Mouse (Mus musculus) stomach, embryonic 16.5 days (tissue): ENCODE results near the gene Il1rap. TPM values are rescaled to one million over a fixed set of nuclear protein-coding genes. Genes with fewer than 3 reads are reported as not detected.

Experiments
- ATAC-seq: fragments of 200-750 bp; cut with Nextera tagmentation; 2 replicates; pipeline ENCODE4 v1.8.0; 2017; ENCODE audit warnings: moderate number of reproducible peaks, moderate TSS enrichment; ENCODE audit not compliant: insufficient read depth, low FRiP score
- H3K27ac ChIP-seq: fragments of 300-500 bp; sonication (generic); 2 replicates; pipeline ENCODE4 v1.5.1; 2014; ENCODE audit warnings: low read length
- H3K27me3 ChIP-seq: fragments of 300-500 bp; sonication (generic); 2 replicates; pipeline ENCODE4 v1.6.1; 2014; ENCODE audit warnings: low read length, control low read depth, mixed read lengths; ENCODE audit not compliant: control insufficient read depth, insufficient read depth
- H3K36me3 ChIP-seq: fragments of 300-500 bp; sonication (generic); 2 replicates; pipeline ENCODE4 v1.6.1; 2014; ENCODE audit warnings: low read length; ENCODE audit not compliant: control insufficient read depth, insufficient read depth
- H3K4me1 ChIP-seq: fragments of 300-500 bp; sonication (generic); 2 replicates; pipeline ENCODE4 v1.6.1; 2014; ENCODE audit warnings: low read length, control low read depth, mixed read lengths; ENCODE audit not compliant: control insufficient read depth, insufficient read depth
- H3K4me2 ChIP-seq: fragments of 300-500 bp; sonication (generic); 2 replicates; pipeline ENCODE4 v1.6.1; 2014; ENCODE audit warnings: low read depth, low read length, mixed read lengths
- H3K4me3 ChIP-seq: fragments of 300-500 bp; sonication (generic); replicated peaks from 2 replicates; pipeline ENCODE4 v1.5.1; 2014; ENCODE audit warnings: mild to moderate bottlenecking, low read length
- H3K9ac ChIP-seq: fragments of 300-500 bp; sonication (generic); 2 replicates; pipeline ENCODE4 v1.6.1; 2014; ENCODE audit warnings: low read length
- H3K9me3 ChIP-seq: fragments of 300-500 bp; sonication (generic); replicated peaks from 2 replicates; pipeline ENCODE4 v1.6.1; 2016; ENCODE audit warnings: low read length, control low read depth; ENCODE audit not compliant: control insufficient read depth
- WGBS: fragments of 180-500 bp; shearing (Covaris S2); extraction: QIAGEN DNeasy Blood & Tissue Kit; methylation state at CpG from one replicate; pipeline ENCODE4 v1.1.7; 2014; 5-methylcytosine and 5-hydroxymethylcytosine counted together
- polyA plus RNA-seq: library from polyadenylated mRNA; unstranded; fragments of >200 nt; fragmentation: Nextera tagmentation; extraction: Ambion mirVana; gene quantifications from 2 replicates; pipeline ENCODE4 v1.2.1, GENCODE M21; 2015

The Il1rap gene
- polyA plus RNA-seq, 1 experiment from 2014 or later, result 9.0 TPM

- no peaks in the 10 kb centered on the region for H3K4me1 ChIP-seq
- ATAC-seq, result no peak
- H3K4me3 ChIP-seq, result no peak overlapping the region
- no peaks in the 10 kb centered on the region for H3K9me3 ChIP-seq
- H3K4me2 ChIP-seq, result no peak overlapping the region
- H3K27me3 ChIP-seq, result no peaks in the 10 kb centered on the region
- H3K27ac ChIP-seq, result no peak overlapping the region
- no peaks in the 10 kb centered on the region for H3K36me3 ChIP-seq
- H3K9ac ChIP-seq, result no peak overlapping the region
These were observed 12.0 kb upstream of the Il1rap start for GRCm38 (mm10) chr16:26569387-26569978.

GRCm38 (mm10) chr16:26571836-26572235 lies 9.7 kb upstream of the Il1rap start:
- ATAC-seq, result no peak
- Histone ChIP-seq H3K4me2 (no peak overlapping the region), H3K27me3 (no peaks in the 10 kb centered on the region), H3K27ac (no peak overlapping the region), H3K9me3 (no peaks in the 10 kb centered on the region), H3K9ac (no peak overlapping the region), H3K36me3 (no peaks in the 10 kb centered on the region), H3K4me1 (no peaks in the 10 kb centered on the region), H3K4me3 (no peak overlapping the region)
- 85% methylated on average over 2 of the region's 2 CpGs for WGBS

- H3K4me2 ChIP-seq, result no peak overlapping the region
- no peaks in the 10 kb centered on the region for H3K4me1 ChIP-seq
- ATAC-seq, result no peak
- H3K9me3 ChIP-seq, result no peaks in the 10 kb centered on the region
- WGBS, result 89% methylated on average over 5 of the region's 5 CpGs
- H3K36me3 ChIP-seq, result no peaks in the 10 kb centered on the region
- no peak overlapping the region for H3K4me3 ChIP-seq
- no peak overlapping the region for H3K9ac ChIP-seq
- no peak overlapping the region for H3K27ac ChIP-seq
- H3K27me3 ChIP-seq, result no peaks in the 10 kb centered on the region
These were observed 7.3 kb upstream of the Il1rap start for GRCm38 (mm10) chr16:26574173-26574572.

- H3K4me2 ChIP-seq, result peak overlapping the region; percentile 80
- no peaks in the 10 kb centered on the region for H3K9me3 ChIP-seq
- 0% methylated on average over 16 of the region's 16 CpGs for WGBS
- H3K4me3 ChIP-seq, result peak overlapping the region; percentile 93
- H3K27me3 ChIP-seq, result 0 out of 2 replicates have a peak, but pooled peaks cover 2% of the 10 kb centered on the region
- peak overlapping the region; percentile 69 for H3K27ac ChIP-seq
- peak; percentile 59 for ATAC-seq
- peaks cover 11% of the 10 kb centered on the region for H3K4me1 ChIP-seq
- H3K36me3 ChIP-seq, result no peaks in the 10 kb centered on the region
- peak overlapping the region; percentile 87 for H3K9ac ChIP-seq
These were observed 441 bp downstream of the Il1rap start for GRCm38 (mm10) chr16:26581913-26582376.

GRCm38 (mm10) chr16:26585806-26586205 lies 4.3 kb downstream of the Il1rap start:
- Histone ChIP-seq H3K4me1 (peaks cover 11% of the 10 kb centered on the region), H3K9me3 (no peaks in the 10 kb centered on the region)

GRCm38 (mm10) chr16:26590897-26591570 lies 9.5 kb downstream of the Il1rap start:
- H3K9me3 ChIP-seq, result no peaks in the 10 kb centered on the region
- WGBS, result 61% methylated on average over 4 of the region's 4 CpGs
- H3K36me3 ChIP-seq, result no peaks in the 10 kb centered on the region
- H3K9ac ChIP-seq, result no peak overlapping the region
- H3K4me3 ChIP-seq, result no peak overlapping the region
- H3K27me3 ChIP-seq, result no peaks in the 10 kb centered on the region
- no peak for ATAC-seq
- no peaks in the 10 kb centered on the region for H3K4me1 ChIP-seq
- H3K27ac ChIP-seq, result no peak overlapping the region
- H3K4me2 ChIP-seq, result no peak overlapping the region

More at GRCm38 (mm10) chr16:26585806-26586205, 4.3 kb downstream of the Il1rap start:
- no peak overlapping the region for H3K4me2 ChIP-seq
- no peaks in the 10 kb centered on the region for H3K36me3 ChIP-seq
- no peak overlapping the region for H3K4me3 ChIP-seq
- no peaks in the 10 kb centered on the region for H3K27me3 ChIP-seq
- ATAC-seq, result no peak
- 87% methylated on average over 5 of the region's 5 CpGs for WGBS
- H3K9ac ChIP-seq, result no peak overlapping the region
- H3K27ac ChIP-seq, result no peak overlapping the region

- 47% methylated on average over 7 of the region's 7 CpGs for WGBS
- H3K9me3 ChIP-seq, result no peaks in the 10 kb centered on the region
- no peak overlapping the region for H3K4me2 ChIP-seq
- H3K4me3 ChIP-seq, result no peak overlapping the region
- no peaks in the 10 kb centered on the region for H3K36me3 ChIP-seq
- ATAC-seq, result no peak
- no peak overlapping the region for H3K9ac ChIP-seq
- 0 out of 2 replicates have a peak, but pooled peaks cover 6% of the 10 kb centered on the region for H3K4me1 ChIP-seq
- no peaks in the 10 kb centered on the region for H3K27me3 ChIP-seq
- no peak overlapping the region for H3K27ac ChIP-seq
These were observed 14.9 kb downstream of the Il1rap start for GRCm38 (mm10) chr16:26596440-26596839.

GRCm38 (mm10) chr16:26597307-26597706 lies 15.8 kb downstream of the Il1rap start:
- Histone ChIP-seq H3K9ac (no peak overlapping the region), H3K4me3 (no peak overlapping the region), H3K9me3 (no peaks in the 10 kb centered on the region), H3K27me3 (no peaks in the 10 kb centered on the region), H3K27ac (no peak overlapping the region), H3K4me1 (0 out of 2 replicates have a peak, but pooled peaks cover 6% of the 10 kb centered on the region), H3K4me2 (no peak overlapping the region), H3K36me3 (no peaks in the 10 kb centered on the region)
- 39% methylated on average over 7 of the region's 7 CpGs for WGBS
- no peak for ATAC-seq

GRCm38 (mm10) chr16:26598591-26598990 lies 17.1 kb downstream of the Il1rap start:
- no peak overlapping the region for H3K9ac ChIP-seq
- H3K4me2 ChIP-seq, result no peak overlapping the region
- ATAC-seq, result no peak
- H3K27me3 ChIP-seq, result no peaks in the 10 kb centered on the region
- H3K27ac ChIP-seq, result no peak overlapping the region
- H3K4me3 ChIP-seq, result no peak overlapping the region
- WGBS, result 62% methylated on average over 5 of the region's 5 CpGs
- no peaks in the 10 kb centered on the region for H3K9me3 ChIP-seq
- 0 out of 2 replicates have a peak, but pooled peaks cover 6% of the 10 kb centered on the region for H3K4me1 ChIP-seq
- no peaks in the 10 kb centered on the region for H3K36me3 ChIP-seq
